Mouse (Mus musculus) inflammation-experienced regulatory T-cells, adult 16 weeks (primary cell): ENCODE data around the gene Bves. TPM values are rescaled to one million over a fixed set of nuclear protein-coding genes. Genes with fewer than 3 reads are reported as not detected.

Source experiments
- polyA plus RNA-seq: library from polyadenylated mRNA; unstranded; fragments of 100-300 nt; shearing (Covaris generic); gene quantifications from one replicate; pipeline ENCODE4 v1.2.1, GENCODE M21; 2017

Gene Bves
- not detected for polyA plus RNA-seq

DNA sequence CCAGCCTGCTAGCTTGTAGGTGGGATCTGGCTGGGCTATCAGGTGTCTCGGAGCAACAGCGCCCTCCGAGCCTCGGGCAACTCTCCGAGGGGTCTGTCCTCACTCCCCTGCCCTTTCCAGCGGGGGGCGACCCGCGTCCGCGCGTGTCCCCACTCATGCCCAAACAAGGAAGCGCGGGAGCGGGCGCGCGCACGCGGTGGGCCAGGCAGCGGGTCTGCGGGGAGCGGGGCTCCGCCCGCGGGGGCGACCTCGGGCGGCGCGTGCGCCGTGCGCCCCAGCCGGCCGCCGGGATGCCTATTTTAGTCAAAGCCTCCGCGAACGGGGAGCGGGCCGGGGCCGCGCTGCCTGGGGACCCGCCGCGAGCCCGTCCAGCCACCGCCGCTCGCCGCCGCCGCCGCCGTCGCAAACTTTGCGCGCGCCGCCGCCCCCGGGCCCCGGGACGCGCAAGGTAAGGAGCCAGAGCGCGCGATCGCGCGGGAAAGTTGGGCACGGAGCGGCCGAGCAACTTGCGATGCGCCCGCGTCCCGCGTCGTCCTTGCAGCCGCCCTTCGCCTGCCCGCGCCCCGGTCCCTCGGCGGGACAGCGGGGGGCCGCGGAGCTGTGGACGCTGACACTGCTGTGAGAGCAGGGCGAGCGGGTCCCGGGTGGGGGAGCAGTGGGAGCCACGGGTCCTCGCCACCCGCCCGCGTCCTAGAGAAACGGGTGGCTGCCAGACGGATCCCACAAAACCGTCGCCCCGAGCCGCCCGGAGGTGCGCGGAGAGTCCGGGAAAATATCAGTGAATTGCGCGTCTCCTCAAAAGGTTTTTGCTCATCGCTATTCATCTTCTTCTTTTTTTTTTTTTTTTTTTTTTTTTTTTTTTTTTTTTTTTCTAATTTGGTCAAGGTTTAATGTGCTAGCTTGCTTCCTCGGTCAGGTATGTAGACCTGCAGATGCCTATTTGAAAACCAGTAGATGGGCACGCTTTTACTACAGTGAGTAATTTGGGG, at the start of gene Bves:
Bves (plus strand) TSS at position 339 of the 989 bp plus-strand sequence.

Other genes starting within 250 kb of the Bves start
- gene Popdc3, start 157.7 kb upstream of the Bves start, polyA plus RNA-seq, result 0.38 TPM
- 0.09 TPM for gene Lin28b, start 150.6 kb downstream of the Bves start, polyA plus RNA-seq
- gene Hace1, start 242.1 kb downstream of the Bves start, polyA plus RNA-seq, result 7.8 TPM